Mouse (Mus musculus): ENCODE data around the gene Zbtb39.

GRCm38 (mm10) chr10:127739083-127739660 lies at the start of gene Zbtb39:
- TF ChIP-seq CTCF (IDR thresholded peaks at IDR 0.05; ENCODE audit: extremely low read depth, insufficient read depth, low read length) (0 out of 2 replicates have a peak, but pooled peaks have one; percentile 18), POLR2A (IDR thresholded peaks at IDR 0.05; ENCODE audit: extremely low read depth, insufficient read depth, low read length) (no peak)
